Mouse (Mus musculus) neural tube, embryonic 11.5 days (tissue): ENCODE measurements around the gene Mical2. TPM values are rescaled to one million over a fixed set of nuclear protein-coding genes. Genes with fewer than 3 reads are reported as not detected.

Experiments used
- ATAC-seq: fragments of 200-750 bp; cut with Nextera tagmentation; 2 replicates; pipeline ENCODE4 v1.8.0; 2017; ENCODE audit warnings: moderate number of reproducible peaks, mild to moderate bottlenecking, moderate TSS enrichment, moderate library complexity; ENCODE audit not compliant: insufficient read depth, low FRiP score, low TSS enrichment
- DNase-seq: peaks from one replicate; pipeline ENCODE4 v3.0.0-alpha.2; 2015; ENCODE audit warnings: low spot score
- H3K27ac ChIP-seq: fragments of 300-500 bp; sonication (generic); 2 replicates; pipeline ENCODE4 v1.5.1; 2014; ENCODE audit warnings: low read depth, mild to moderate bottlenecking, low read length
- H3K27me3 ChIP-seq: fragments of 300-500 bp; sonication (generic); 2 replicates; pipeline ENCODE4 v1.6.1; 2014; ENCODE audit warnings: mild to moderate bottlenecking, low read length, mixed read lengths; ENCODE audit not compliant: control insufficient read depth, insufficient read depth
- H3K36me3 ChIP-seq: fragments of 300-500 bp; sonication (generic); 2 replicates; pipeline ENCODE4 v1.6.1; 2014; ENCODE audit warnings: mild to moderate bottlenecking, low read length, moderate library complexity, mixed read lengths; ENCODE audit not compliant: control insufficient read depth, insufficient read depth
- H3K4me1 ChIP-seq: fragments of 300-500 bp; sonication (generic); 2 replicates; pipeline ENCODE4 v1.6.1; 2014; ENCODE audit warnings: low read length, mixed read lengths; ENCODE audit not compliant: control insufficient read depth, insufficient read depth
- H3K4me2 ChIP-seq: fragments of 300-500 bp; sonication (generic); 2 replicates; pipeline ENCODE4 v1.6.1; 2014; ENCODE audit warnings: low read depth, mild to moderate bottlenecking, moderate library complexity
- H3K4me3 ChIP-seq: fragments of 300-500 bp; sonication (generic); 2 replicates; pipeline ENCODE4 v1.5.1; 2014; ENCODE audit warnings: low read depth, low read length
- H3K9ac ChIP-seq: fragments of 300-500 bp; sonication (generic); 2 replicates; pipeline ENCODE4 v1.6.1; 2014; ENCODE audit warnings: mild to moderate bottlenecking, low read length
- H3K9me3 ChIP-seq: fragments of 300-500 bp; sonication (generic); 2 replicates; pipeline ENCODE4 v1.6.1; 2016; ENCODE audit warnings: low read length; ENCODE audit not compliant: control insufficient read depth
- WGBS: fragments of 180-500 bp; shearing (Covaris S2); extraction: QIAGEN DNeasy Blood & Tissue Kit; methylation state at CpG from one replicate; pipeline ENCODE4 v1.1.7; 2014; 5-methylcytosine and 5-hydroxymethylcytosine counted together
- polyA plus RNA-seq: library from polyadenylated mRNA; unstranded; fragments of >200 nt; fragmentation: Nextera tagmentation; extraction: Ambion mirVana; gene quantifications from 2 replicates; pipeline ENCODE4 v1.2.1, GENCODE M21; 2014

The Mical2 gene
- polyA plus RNA-seq, 1 experiment from 2014 or later, result 1.6 TPM

GRCm38 (mm10) chr7:112255248-112255866 lies 29.7 kb downstream of the Mical2 start:
- no peak overlapping the region for H3K27ac ChIP-seq
- H3K9me3 ChIP-seq, result no peaks in the 10 kb centered on the region
- no peak overlapping the region for H3K4me3 ChIP-seq
- DNase-seq, result no peak
- no peak for ATAC-seq
- WGBS, result 60% methylated on average over 3 of the region's 3 CpGs
- H3K4me2 ChIP-seq, result no peak overlapping the region
- no peak overlapping the region for H3K9ac ChIP-seq
- no peaks in the 10 kb centered on the region for H3K4me1 ChIP-seq
- H3K36me3 ChIP-seq, result no peaks in the 10 kb centered on the region
- H3K27me3 ChIP-seq, result no peaks in the 10 kb centered on the region

DNA sequence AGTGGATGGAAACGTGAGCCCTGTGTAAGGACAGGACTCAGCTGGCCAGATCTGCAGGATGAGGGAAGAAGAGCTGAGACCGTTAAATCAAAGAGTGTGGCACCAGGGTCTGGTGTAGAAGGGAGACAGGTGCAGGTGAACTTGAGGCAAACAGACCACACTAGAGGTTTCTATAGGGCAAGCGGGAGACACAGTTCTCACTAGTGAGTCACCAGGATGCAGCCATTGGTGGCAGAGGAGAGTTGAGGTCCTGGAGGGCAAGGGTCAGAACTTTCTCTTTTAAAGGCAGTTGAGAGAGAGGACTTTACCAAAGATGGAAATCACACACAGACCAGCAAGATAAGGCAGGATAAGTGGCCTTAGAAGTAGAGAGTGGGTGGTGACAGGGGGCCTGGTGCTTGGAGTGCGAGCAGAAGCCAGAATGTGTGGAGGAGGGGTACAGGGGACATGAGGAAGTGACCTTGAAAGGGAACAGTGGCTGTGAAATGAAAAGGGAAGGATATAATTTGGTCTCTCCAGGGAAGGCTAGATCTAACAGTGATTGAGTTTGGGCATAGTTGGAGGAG lies 32.8 kb downstream of the Mical2 start:
- Histone ChIP-seq H3K4me3 (no peak overlapping the region), H3K4me1 (no peaks in the 10 kb centered on the region), H3K27me3 (no peaks in the 10 kb centered on the region), H3K36me3 (no peaks in the 10 kb centered on the region), H3K9me3 (no peaks in the 10 kb centered on the region), H3K4me2 (no peak overlapping the region), H3K9ac (no peak overlapping the region), H3K27ac (no peak overlapping the region)
- ATAC-seq (no peak), DNase-seq (no peak)
- 86% methylated on average over 4 of the region's 4 CpGs for WGBS

GRCm38 (mm10) chr7:112259286-112259685 lies 33.6 kb downstream of the Mical2 start:
- H3K36me3 ChIP-seq, result no peaks in the 10 kb centered on the region
- no peaks in the 10 kb centered on the region for H3K9me3 ChIP-seq
- no peak overlapping the region for H3K9ac ChIP-seq
- DNase-seq, result no peak
- WGBS, result 86% methylated on average over 4 of the region's 4 CpGs
- ATAC-seq, result no peak
- no peak overlapping the region for H3K4me3 ChIP-seq
- H3K27me3 ChIP-seq, result no peaks in the 10 kb centered on the region
- no peak overlapping the region for H3K4me2 ChIP-seq
- H3K4me1 ChIP-seq, result no peaks in the 10 kb centered on the region
- no peak overlapping the region for H3K27ac ChIP-seq

DNA sequence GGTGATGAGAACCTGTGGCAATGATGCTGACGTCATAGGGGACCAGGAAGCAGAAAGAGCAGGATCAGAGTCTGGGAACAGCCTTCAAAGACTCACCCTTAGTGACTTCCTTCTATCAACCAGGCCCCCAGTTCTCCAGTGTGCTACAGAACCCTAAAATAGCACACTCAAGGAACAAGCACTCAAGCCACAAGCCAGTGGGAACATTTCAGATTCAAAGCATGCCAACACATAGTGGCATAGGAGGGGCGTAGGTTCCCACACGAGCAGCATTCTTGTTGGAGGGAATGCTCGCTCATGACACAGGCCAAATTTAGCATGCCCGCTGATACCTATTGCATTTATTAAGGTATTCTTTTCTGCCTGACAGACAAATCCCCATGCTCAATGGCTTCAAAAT lies 35.5 kb downstream of the Mical2 start:
- Histone ChIP-seq H3K36me3 (no peaks in the 10 kb centered on the region), H3K4me3 (no peak overlapping the region), H3K27me3 (no peaks in the 10 kb centered on the region), H3K4me2 (no peak overlapping the region), H3K9me3 (no peaks in the 10 kb centered on the region), H3K4me1 (no peaks in the 10 kb centered on the region), H3K9ac (no peak overlapping the region), H3K27ac (no peak overlapping the region)
- 91% methylated on average over 5 of the region's 5 CpGs for WGBS
- ATAC-seq (no peak), DNase-seq (no peak)

DNA sequence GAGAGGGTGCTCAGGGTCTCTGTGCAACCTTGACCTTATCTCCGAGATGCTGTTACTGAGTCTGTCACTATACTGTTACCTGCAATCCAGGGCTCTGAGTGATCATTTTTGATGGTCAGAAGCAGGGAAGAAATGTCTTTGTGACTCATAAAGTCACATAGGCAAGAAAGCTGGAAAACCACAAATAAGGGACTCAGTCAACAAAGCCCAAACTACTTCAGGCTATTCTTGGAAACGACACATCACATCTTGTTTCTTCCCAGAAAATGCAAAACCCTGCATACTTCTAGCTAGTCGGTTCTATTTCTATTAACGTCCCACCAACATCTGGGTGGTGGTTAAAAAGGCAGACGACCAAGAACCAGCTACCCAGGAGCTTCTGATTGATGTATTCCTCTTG lies 41.6 kb downstream of the Mical2 start:
- ATAC-seq (no peak), DNase-seq (no peak)
- Histone ChIP-seq H3K4me1 (no peaks in the 10 kb centered on the region), H3K4me2 (no peak overlapping the region), H3K9ac (no peak overlapping the region), H3K9me3 (no peaks in the 10 kb centered on the region), H3K4me3 (no peak overlapping the region), H3K36me3 (no peaks in the 10 kb centered on the region), H3K27me3 (no peaks in the 10 kb centered on the region), H3K27ac (no peak overlapping the region)
- WGBS, result 88% methylated on average over 5 of the region's 5 CpGs

DNA sequence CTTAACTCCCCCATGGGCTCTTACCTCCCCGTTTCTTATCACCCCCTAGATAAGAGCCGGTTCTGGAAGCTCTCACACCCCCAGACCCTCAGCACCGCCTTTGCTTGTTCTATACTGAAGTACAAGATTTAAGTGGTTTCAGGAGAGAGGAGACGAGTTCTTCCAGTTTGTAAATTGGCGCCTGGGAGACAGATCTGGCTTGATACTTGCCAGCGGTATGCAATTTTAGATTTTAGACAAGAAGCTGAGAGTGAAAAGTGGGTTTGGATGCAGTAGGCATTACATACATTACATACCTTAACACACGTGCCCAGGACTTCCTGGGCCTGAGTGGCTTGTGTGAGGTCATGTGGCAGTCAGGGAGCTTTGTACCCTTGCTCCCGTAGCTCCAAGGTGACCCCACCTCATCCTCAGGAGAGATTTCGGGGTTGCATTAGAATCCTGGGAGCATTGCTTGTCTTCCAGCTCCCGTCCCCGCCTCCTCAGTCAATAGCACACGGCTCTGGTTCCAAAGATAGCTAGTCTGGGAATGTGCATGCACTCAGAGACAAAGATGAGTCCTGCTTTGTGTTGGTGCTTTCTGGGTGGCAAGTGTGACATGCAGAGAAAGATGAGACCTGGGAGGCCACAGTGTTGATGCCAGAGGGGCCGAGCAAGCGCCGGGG lies 43.2 kb downstream of the Mical2 start:
- Histone ChIP-seq H3K36me3 (no peaks in the 10 kb centered on the region), H3K4me3 (no peak overlapping the region), H3K4me2 (no peak overlapping the region), H3K27ac (no peak overlapping the region), H3K9me3 (no peaks in the 10 kb centered on the region), H3K9ac (no peak overlapping the region), H3K27me3 (no peaks in the 10 kb centered on the region), H3K4me1 (no peaks in the 10 kb centered on the region)
- WGBS, result 88% methylated on average over 15 of the region's 15 CpGs
- DNase-seq (no peak), ATAC-seq (no peak)

DNA sequence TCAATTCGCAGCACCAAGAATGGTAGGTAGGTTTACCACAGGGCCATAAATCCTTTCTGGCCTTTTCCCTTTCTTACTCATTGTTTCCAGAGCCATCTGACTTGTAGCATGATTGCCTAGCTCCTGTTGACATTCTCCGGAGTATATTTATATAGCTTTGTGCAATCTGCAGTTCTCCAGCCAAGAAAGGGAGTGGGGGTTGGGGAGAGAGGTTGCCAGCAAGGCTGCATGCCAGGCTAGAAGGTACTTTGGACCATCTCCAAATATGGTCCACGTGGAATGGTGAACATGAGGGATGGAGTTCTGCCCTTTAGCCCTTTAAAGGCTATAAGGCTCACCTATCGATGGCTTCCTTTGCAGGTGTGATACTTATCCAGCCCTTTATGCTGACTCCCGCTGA lies 45.2 kb downstream of the Mical2 start:
- WGBS, result 88% methylated on average over 5 of the region's 5 CpGs
- Histone ChIP-seq H3K36me3 (no peaks in the 10 kb centered on the region), H3K9me3 (no peaks in the 10 kb centered on the region), H3K4me3 (no peak overlapping the region), H3K4me1 (no peaks in the 10 kb centered on the region), H3K27me3 (no peaks in the 10 kb centered on the region), H3K4me2 (no peak overlapping the region), H3K9ac (no peak overlapping the region), H3K27ac (no peak overlapping the region)
- DNase-seq, result no peak
- no peak for ATAC-seq

- 83% methylated on average over 3 of the region's 3 CpGs for WGBS
- Histone ChIP-seq H3K4me2 (no peak overlapping the region), H3K27me3 (no peaks in the 10 kb centered on the region), H3K9ac (no peak overlapping the region), H3K4me3 (no peak overlapping the region), H3K4me1 (no peaks in the 10 kb centered on the region), H3K27ac (no peak overlapping the region), H3K9me3 (no peaks in the 10 kb centered on the region), H3K36me3 (no peaks in the 10 kb centered on the region)
- DNase-seq (no peak), ATAC-seq (no peak)
Measured at GRCm38 (mm10) chr7:112271627-112272026, 46.0 kb downstream of the Mical2 start.

GRCm38 (mm10) chr7:112272692-112273091 lies 47.0 kb downstream of the Mical2 start:
- H3K36me3 ChIP-seq, result no peaks in the 10 kb centered on the region
- no peak overlapping the region for H3K9ac ChIP-seq
- H3K27ac ChIP-seq, result no peak overlapping the region
- no peaks in the 10 kb centered on the region for H3K4me1 ChIP-seq
- DNase-seq (no peak), ATAC-seq (no peak)
- no peaks in the 10 kb centered on the region for H3K27me3 ChIP-seq
- WGBS, result 50% methylated on average over 5 of the region's 5 CpGs
- H3K4me3 ChIP-seq, result no peak overlapping the region
- no peak overlapping the region for H3K4me2 ChIP-seq
- no peaks in the 10 kb centered on the region for H3K9me3 ChIP-seq
